Mouse (Mus musculus) spleen, postnatal 4 days (tissue): ENCODE measurements around the gene Spsb2.

Experiments
- DNase-seq, 2 experiments: peaks; one replicate each; pipeline ENCODE4 v3.0.0; 2022; ENCODE audit warnings: low spot score in 2 of 2

The Spsb2 gene

GRCm38 (mm10) chr6:124817125-124817524 lies 8.7 kb downstream of the Spsb2 start:
- DNase-seq, result peak in 1 of 2 experiments; percentile 56

- DNase-seq, result peak; percentile 14 to 62
Measured at GRCm38 (mm10) chr6:124817563-124817962, 9.1 kb downstream of the Spsb2 start.

- peak; percentile 16 to 62 for DNase-seq
Measured at GRCm38 (mm10) chr6:124817971-124818370, 9.5 kb downstream of the Spsb2 start.

GRCm38 (mm10) chr6:124820891-124821290 lies 12.4 kb downstream of the Spsb2 start:
- no peak for DNase-seq

GRCm38 (mm10) chr6:124822049-124822448 lies 13.6 kb downstream of the Spsb2 start:
- DNase-seq, result no peak

- peak; percentile 49 to 67 for DNase-seq
Measured at GRCm38 (mm10) chr6:124828101-124828592, 19.7 kb downstream of the Spsb2 start.

GRCm38 (mm10) chr6:124828868-124829798 lies 20.7 kb downstream of the Spsb2 start, which contains the start of the genes Usp5 and Cdca3:
Gene Usp5 (minus strand): TSS chr6:124829484.
Gene Cdca3 (plus strand): TSS chr6:124829547.
- DNase-seq, result peak; percentile 98

GRCm38 (mm10) chr6:124829799-124830700 lies 21.6 kb downstream of the Spsb2 start:
- DNase-seq, result peak; percentile 93 to 94

GRCm38 (mm10) chr6:124831199-124831598 lies 22.7 kb downstream of the Spsb2 start:
- DNase-seq, result peak in 1 of 2 experiments; percentile 60

GRCm38 (mm10) chr6:124831649-124832048 lies 23.2 kb downstream of the Spsb2 start:
- DNase-seq, result no peak

GRCm38 (mm10) chr6:124834512-124835081 lies 26.1 kb downstream of the Spsb2 start:
- DNase-seq, result peak in 1 of 2 experiments; percentile 60

- DNase-seq, result peak in 1 of 2 experiments; percentile 62
Measured at GRCm38 (mm10) chr6:124835531-124835930, 27.1 kb downstream of the Spsb2 start.

- DNase-seq, result no peak
Measured at GRCm38 (mm10) chr6:124836411-124836810, 27.9 kb downstream of the Spsb2 start.

GRCm38 (mm10) chr6:124839805-124840204 lies 31.3 kb downstream of the Spsb2 start:
- DNase-seq, result peak in 1 of 2 experiments; percentile 64

GRCm38 (mm10) chr6:124840241-124841167 lies 32.0 kb downstream of the Spsb2 start, which contains the start of gene Gnb3:
Gene Gnb3 (minus strand): TSS chr6:124840275.
- DNase-seq, result peak in 1 of 2 experiments; percentile 61

GRCm38 (mm10) chr6:124847305-124847704 lies 38.8 kb downstream of the Spsb2 start:
- peak; percentile 87 to 96 for DNase-seq

GRCm38 (mm10) chr6:124850535-124850934 lies 42.1 kb downstream of the Spsb2 start:
- no peak for DNase-seq

- no peak for DNase-seq
Measured at GRCm38 (mm10) chr6:124854647-124855046, 46.2 kb downstream of the Spsb2 start.

- no peak for DNase-seq
Measured at GRCm38 (mm10) chr6:124856321-124856720, 47.9 kb downstream of the Spsb2 start.
